Mouse (Mus musculus): Measurements from ENCODE around the gene Fbxw27.
"Not testable (repeated sequence)": the region's sequence is repeated elsewhere in the genome, so short reads cannot be mapped to it uniquely, and the experiment has no call there.

The Fbxw27 gene

GRCm38 (mm10) chr9:109790570-109790969, at the start of gene Fbxw27:
TSS of gene Fbxw27 (minus strand) at chr9:109790670.
- not testable (repeated sequence) for DNase-seq (ENCODE audit: low read depth, low spot score)

- no peak for DNase-seq (ENCODE audit: low read depth, low spot score)
Observed at GRCm38 (mm10) chr9:109833088-109833412, 42.6 kb upstream of the Fbxw27 start.

- peak; percentile 96 for DNase-seq (ENCODE audit: low read depth, low spot score)
Observed at GRCm38 (mm10) chr9:109832391-109833087, 42.1 kb upstream of the Fbxw27 start, which contains the start of gene Nme6. TSS of gene Nme6 (plus strand) at chr9:109832749.

GRCm38 (mm10) chr9:109826181-109826580, 35.7 kb upstream of the Fbxw27 start:
- no peak for DNase-seq (ENCODE audit: low read depth, low spot score)

GRCm38 (mm10) chr9:109825739-109826138, 35.3 kb upstream of the Fbxw27 start:
- DNase-seq (ENCODE audit: low read depth, low spot score) = no peak

- no peak for DNase-seq (ENCODE audit: low read depth, low spot score)
Observed at GRCm38 (mm10) chr9:109816341-109816740, 25.9 kb upstream of the Fbxw27 start.

- DNase-seq (ENCODE audit: low read depth, low spot score) = no peak
Observed at GRCm38 (mm10) chr9:109813424-109813823, 23.0 kb upstream of the Fbxw27 start.

GRCm38 (mm10) chr9:109811980-109812379, 21.5 kb upstream of the Fbxw27 start, which contains the start of gene Spink8:
TSS of gene Spink8 (plus strand) at chr9:109812280.
- DNase-seq (ENCODE audit: low read depth, low spot score) = no peak

GRCm38 (mm10) chr9:109807898-109808297, 17.4 kb upstream of the Fbxw27 start:
- no peak for DNase-seq (ENCODE audit: low read depth, low spot score)

GRCm38 (mm10) chr9:109806695-109807293, 16.3 kb upstream of the Fbxw27 start:
- DNase-seq (ENCODE audit: low read depth, low spot score) = no peak

- DNase-seq (ENCODE audit: low read depth, low spot score) = no peak
Observed at GRCm38 (mm10) chr9:109806260-109806659, 15.8 kb upstream of the Fbxw27 start.

- not testable (repeated sequence) for DNase-seq (ENCODE audit: low read depth, low spot score)
Observed at GRCm38 (mm10) chr9:109805596-109805995, 15.1 kb upstream of the Fbxw27 start.

- peak; percentile 57 for DNase-seq (ENCODE audit: low read depth, low spot score)
Observed at GRCm38 (mm10) chr9:109798051-109798450, 7.6 kb upstream of the Fbxw27 start.

- DNase-seq (ENCODE audit: low read depth, low spot score) = no peak
Observed at GRCm38 (mm10) chr9:109795811-109796210, 5.3 kb upstream of the Fbxw27 start.

GRCm38 (mm10) chr9:109795221-109795620, 4.8 kb upstream of the Fbxw27 start:
- no peak for DNase-seq (ENCODE audit: low read depth, low spot score)

- DNase-seq (ENCODE audit: low read depth, low spot score) = not testable (repeated sequence)
Observed at GRCm38 (mm10) chr9:109766841-109767240, 23.6 kb downstream of the Fbxw27 start.

GRCm38 (mm10) chr9:109745989-109746388, 44.5 kb downstream of the Fbxw27 start, which contains the start of gene Fbxw26:
TSS of gene Fbxw26 (minus strand) at chr9:109746089.
- DNase-seq (ENCODE audit: low read depth, low spot score) = not testable (repeated sequence)

Data from A20 (cell line).